Mouse (Mus musculus) heart, postnatal 0 days (tissue): Measurements from ENCODE around the gene Leng8.

Experiments
- CTCF ChIP-seq: IDR thresholded peaks from 2 replicates; pipeline ENCODE4 v1.5.1; 2016; ENCODE audit warnings: antibody characterized with exemption, control low read depth, low read depth
- EP300 ChIP-seq: IDR thresholded peaks from 2 replicates; pipeline ENCODE4 v1.6.1; 2016; ENCODE audit warnings: antibody characterized with exemption, low read depth

DNA sequence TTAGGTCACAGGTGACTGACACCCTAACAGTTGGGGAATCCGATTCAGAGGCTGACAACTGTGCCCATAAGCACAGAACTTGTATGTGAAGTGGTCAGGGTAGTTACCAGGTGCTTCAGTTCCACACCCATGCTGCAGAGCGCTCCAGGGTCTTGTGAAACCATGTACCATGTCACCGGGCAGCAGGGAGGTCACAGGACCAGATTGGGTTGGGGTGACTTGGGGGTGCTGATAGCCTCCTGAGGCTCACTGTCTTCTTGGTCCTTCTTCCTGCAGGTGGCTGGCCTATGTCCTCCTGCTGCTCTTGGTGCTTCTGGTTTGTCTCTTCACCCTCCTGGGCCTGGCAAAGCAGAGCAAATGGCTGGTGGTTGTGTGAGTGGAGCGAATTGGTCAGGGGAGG is 8.9 kb upstream of the Leng8 start:
- TF ChIP-seq CTCF (no peak), EP300 (no peak)
